In genomic region chr8:61223729-61224379, GRCm38 (mm10) we compare ENCODE assay signal across 8 mouse cellular contexts. TPM values are rescaled to one million over a fixed set of nuclear protein-coding genes. Genes with fewer than 3 reads are reported as not detected.
DNase-seq lines count a peak whose midpoint lies in the region; ATAC-seq and TF ChIP-seq lines count a peak whose summit lies in the region.

Sh3rf1 (plus strand) TSS chr8:61223872.

- H3K36me3 ChIP-seq in MEL (ENCODE audit: control insufficient read depth in 1 of 2, insufficient read depth in 2 of 2, low read length in 2 of 2) = peaks cover 0 to 10% of the 10 kb centered on the region in 2 experiments; a peak in 2 of 4 replicates
- no peaks in the 10 kb centered on the region for H3K36me3 ChIP-seq in lung, postnatal 0 days (ENCODE audit: insufficient read depth, low read length)

- whole genome bisulfite sequencing in lung, postnatal 0 days = 5% methylated on average over 53 of the region's 84 CpGs

- H3K4me3 ChIP-seq in MEL (ENCODE audit: control insufficient read depth in 1 of 2, insufficient read depth in 1 of 2, low read depth in 2 of 2, low read length in 2 of 2) = peak within 1 kb of the TSS; percentile 76 to 97
- H3K4me3 ChIP-seq in lung, postnatal 0 days (ENCODE audit: low read depth, low read length) = peak within 1 kb of the TSS; percentile 78

- DNase-seq in MEL (ENCODE audit: low read depth, low spot score) = peak; percentile 79
- peak; percentile 5 for DNase-seq in cerebellum, adult 11-12 months
- DNase-seq in layer of hippocampus, postnatal 10 days (ENCODE audit: low spot score in 2 of 2) = peak; percentile 79 to 89
- peak; percentile 94 for DNase-seq in lung, postnatal 0 days (ENCODE audit: low spot score)
- DNase-seq in ovary, postnatal 14 days (ENCODE audit: low spot score) = peak; percentile 72
- DNase-seq in thymus, postnatal 14 days = peak; percentile 91

- H3K27ac ChIP-seq in MEL (ENCODE audit: control insufficient read depth, low read depth, low read length) = no peak within 1 kb of the TSS
- peak within 1 kb of the TSS; percentile 85 for H3K27ac ChIP-seq in lung, postnatal 0 days (ENCODE audit: low read length)

- peaks cover 4 to 8% of the 10 kb centered on the region in 2 experiments for H3K4me1 ChIP-seq in MEL (ENCODE audit: control insufficient read depth in 1 of 2, insufficient read depth in 2 of 2, low read length in 2 of 2)
- H3K4me1 ChIP-seq in lung, postnatal 0 days (ENCODE audit: insufficient read depth, low read depth, low read length) = peaks cover 9% of the 10 kb centered on the region; the same call in 1 of the 2 replicates

- H3K79me2 ChIP-seq in MEL (ENCODE audit: control insufficient read depth, insufficient read depth, low read length, poor library complexity) = peaks cover 3% of the 10 kb centered on the region; the same call in 1 of the 2 replicates

- H3K9me3 ChIP-seq in MEL (replicated peaks; ENCODE audit: insufficient read depth, low read length) = no peaks in the 10 kb centered on the region
- H3K9me3 ChIP-seq in lung, postnatal 0 days (ENCODE audit: low read length) = no peaks in the 10 kb centered on the region

- H3K9ac ChIP-seq in MEL (ENCODE audit: control insufficient read depth, low read depth, low read length, poor library complexity, severe bottlenecking) = peak within 1 kb of the TSS; percentile 72
- H3K9ac ChIP-seq in lung, postnatal 0 days (replicated peaks; ENCODE audit: low read depth) = peak within 1 kb of the TSS; percentile 86

- no peak for TF ChIP-seq RAD21 in MEL (IDR thresholded peaks at IDR 0.05; ENCODE audit: low read depth, low read length)

- peak in 2 of 3 experiments; percentile 26 to 29; a peak in 3 of 6 replicates for TF ChIP-seq CTCF in MEL (IDR thresholded peaks at IDR 0.05 in 2 of 3, conservative IDR thresholded peaks at IDR 0.05 in 1 of 3; ENCODE audit: control insufficient read depth in 1 of 3, insufficient read depth in 1 of 3, low read depth in 2 of 3, low read length in 3 of 3, poor library complexity in 1 of 3, severe bottlenecking in 1 of 3)
- peak; percentile 49 for TF ChIP-seq CTCF in lung, postnatal 0 days (IDR thresholded peaks at IDR 0.05)

- peak within 1 kb of the TSS; percentile 82 for H3K4me2 ChIP-seq in lung, postnatal 0 days (replicated peaks; ENCODE audit: low read depth, low read length)

- ATAC-seq in frontal cortex, adult (ENCODE audit: low TSS enrichment) = peak; percentile 92
- ATAC-seq in hematopoietic stem cell, adult 5-6 weeks (replicated peaks in 1 of 2; ENCODE audit: insufficient read depth in 1 of 2, low FRiP score in 2 of 2, low TSS enrichment in 1 of 2, low read depth in 1 of 2, poor library complexity in 2 of 2, severe bottlenecking in 2 of 2) = peak; percentile 67 to 81
- ATAC-seq in lung, postnatal 0 days = peak; percentile 96

- peaks cover 0 to 3% of the 10 kb centered on the region in 2 experiments; a peak in 3 of 4 replicates for H3K27me3 ChIP-seq in MEL (ENCODE audit: control insufficient read depth in 1 of 2, insufficient read depth in 2 of 2, low read length in 2 of 2)
- H3K27me3 ChIP-seq in lung, postnatal 0 days (replicated peaks; ENCODE audit: insufficient read depth, low read length) = no peaks in the 10 kb centered on the region

- no peak for TF ChIP-seq EP300 in MEL (IDR thresholded peaks at IDR 0.05; ENCODE audit: low read depth in 1 of 2, low read length in 2 of 2)
- TF ChIP-seq EP300 in lung, postnatal 0 days (IDR thresholded peaks at IDR 0.05) = no peak

- TF ChIP-seq POLR2A in MEL (IDR thresholded peaks at IDR 0.05; ENCODE audit: control insufficient read depth in 1 of 2, insufficient read depth in 1 of 2, low read depth in 1 of 2, low read length in 2 of 2, poor library complexity in 1 of 2) = peak; percentile 54 to 86; a peak in 3 of 4 replicates

TF ChIP-seq in MEL, 35 proteins besides CTCF, POLR2A, EP300 and RAD21:
- TF ChIP-seq NELFE (IDR thresholded peaks at IDR 0.05; ENCODE audit: low read depth, low read length) = peak; percentile 53
- 0 out of 2 replicates have a peak, but pooled peaks have one; percentile 33 for TF ChIP-seq ELF1 (IDR thresholded peaks at IDR 0.05; ENCODE audit: low read depth, low read length)
- no peak for TF ChIP-seq TAL1 (IDR thresholded peaks at IDR 0.05; ENCODE audit: low read length)
- TF ChIP-seq TCF12 (IDR thresholded peaks at IDR 0.05; ENCODE audit: low read depth, low read length) = no peak
- peak; percentile 80; the same call in 1 of the 2 replicates for TF ChIP-seq MAZ (IDR thresholded peaks at IDR 0.05; ENCODE audit: low read depth, low read length)
- 0 out of 2 replicates have a peak, but pooled peaks have one; percentile 62 for TF ChIP-seq ZMIZ1 (IDR thresholded peaks at IDR 0.05; ENCODE audit: low read depth, low read length)

RNA-seq across cellular contexts. Expression of gene Sh3rf1, which starts in this region (rescaled TPM):
- 1.5 and 1.8 TPM in 2 replicates for total RNA-seq in MEL (2012; rRNA removed)
- polyA plus RNA-seq in MEL (2012; ENCODE audit: insufficient read depth in 1 of 2, insufficient read length in 2 of 2, low read depth in 1 of 2, low replicate concordance in 2 of 2, missing spikeins in 1 of 2) = 1 to 10 TPM in 1 of 2 experiments, not detected in 1; 5.9 TPM
- total RNA-seq in hematopoietic stem cell, adult 5-6 weeks (2017) = 3.1 and 9.3 TPM in 2 replicates
- total RNA-seq in layer of hippocampus, postnatal 10 days (2021) = 10 to 100 TPM; 76.4 to 80.2 TPM
- polyA plus RNA-seq in lung, postnatal 0 days (2015; fragmentation: Nextera tagmentation; extraction: Ambion mirVana) = 11.2 and 11.5 TPM in 2 replicates

Comparison
In these comparisons a context has a peak if more than half of its experiments do, and no peak if none do; other contexts are left out.
1. DNase-seq: peak in every context shown above with its lines; median percentile 94 in lung, postnatal 0 days; 91 in thymus, postnatal 14 days; 84 in layer of hippocampus, postnatal 10 days; 79 in MEL; 72 in ovary, postnatal 14 days; 5 in cerebellum, adult 11-12 months.